Mouse (Mus musculus): ENCODE results near the gene Trat1. TPM values are rescaled to one million over a fixed set of nuclear protein-coding genes. Genes with fewer than 3 reads are reported as not detected.

Trat1 gene
- polyA plus RNA-seq, 1 experiment from 2014 or later: 0.20 TPM

DNA sequence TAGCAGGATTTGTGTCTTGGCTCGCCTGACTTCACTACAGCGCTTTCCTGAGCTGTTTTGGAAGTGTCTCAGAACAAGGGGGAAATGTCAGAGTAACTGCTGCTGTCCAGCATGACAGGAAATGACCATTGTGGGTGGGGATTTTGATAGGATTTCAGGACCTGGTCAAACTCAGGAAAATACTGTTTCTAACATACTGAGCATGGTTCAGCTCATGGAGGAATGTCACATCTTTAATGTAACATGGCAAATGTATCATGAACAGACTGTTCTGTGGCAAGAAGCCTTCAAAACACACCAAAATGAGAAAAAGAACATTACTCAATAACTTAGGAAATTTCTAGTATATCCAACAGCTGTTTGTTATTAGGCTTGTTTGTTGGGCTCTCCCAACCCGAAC lies 52.1 kb downstream of the Trat1 start:
- Histone ChIP-seq H3K4me1 (replicated peaks) (no peaks in the 10 kb centered on the region; the same call in 1 of the 2 replicates), H3K36me3 (no peaks in the 10 kb centered on the region), H3K27me3 (no peaks in the 10 kb centered on the region), H3K27ac (no peak overlapping the region), H3K4me2 (no peak overlapping the region), H3K9me3 (replicated peaks) (no peaks in the 10 kb centered on the region), H3K4me3 (no peak overlapping the region), H3K9ac (no peak overlapping the region)
- 60% methylated on average over 3 of the region's 3 CpGs for WGBS
- no peak for ATAC-seq (replicated peaks; ENCODE audit: insufficient number of reproducible peaks, insufficient read depth, low FRiP score, low read depth)

DNA sequence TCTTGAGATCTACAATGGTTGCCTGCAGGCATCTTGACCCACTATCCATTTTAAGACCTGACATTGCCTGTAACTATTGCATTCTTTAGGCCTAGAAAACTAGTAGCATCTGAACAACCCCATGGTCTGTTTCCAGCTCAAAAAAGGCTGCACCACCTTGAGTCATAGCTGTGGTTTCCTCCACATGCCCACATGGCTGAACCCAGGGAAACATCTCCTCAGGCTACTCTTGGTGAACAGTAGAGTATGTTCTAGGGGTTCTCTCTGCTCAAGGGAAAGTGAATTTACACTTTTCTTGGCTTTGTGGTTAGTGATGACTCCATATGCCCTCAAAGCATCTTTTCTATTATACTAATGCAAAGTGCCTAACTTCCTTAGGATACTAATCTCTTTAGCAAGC lies 55.5 kb downstream of the Trat1 start:
- no peaks in the 10 kb centered on the region for H3K9me3 ChIP-seq (replicated peaks)
- no peak overlapping the region for H3K4me3 ChIP-seq
- H3K4me1 ChIP-seq (replicated peaks): no peaks in the 10 kb centered on the region
- no peak overlapping the region for H3K4me2 ChIP-seq
- no peak overlapping the region for H3K27ac ChIP-seq
- ATAC-seq (replicated peaks; ENCODE audit: insufficient number of reproducible peaks, insufficient read depth, low FRiP score, low read depth): no peak
- no peak overlapping the region for H3K9ac ChIP-seq
- H3K27me3 ChIP-seq: no peaks in the 10 kb centered on the region
- H3K36me3 ChIP-seq: no peaks in the 10 kb centered on the region

DNA sequence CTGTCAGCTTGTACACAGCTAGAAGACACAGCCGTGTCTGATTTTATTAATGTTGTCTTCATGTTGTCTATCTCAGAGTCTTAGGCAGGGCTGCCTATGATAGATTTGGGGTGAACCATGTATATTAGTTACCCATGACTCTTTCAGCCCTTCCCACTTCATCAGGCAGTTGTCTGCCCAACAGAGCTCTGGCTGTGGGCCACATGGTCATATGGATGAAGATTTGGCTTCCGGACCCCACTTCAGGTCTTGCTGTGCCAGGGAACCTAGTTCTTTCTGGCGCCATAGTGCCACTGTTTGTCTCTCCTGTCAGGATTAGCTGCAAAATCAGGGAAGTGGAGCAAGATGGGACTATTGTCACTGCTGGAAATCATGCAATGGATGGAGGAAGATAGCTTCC lies 69.9 kb downstream of the Trat1 start:
- no peaks in the 10 kb centered on the region for H3K9me3 ChIP-seq (replicated peaks)
- H3K27me3 ChIP-seq: no peaks in the 10 kb centered on the region
- H3K4me1 ChIP-seq (replicated peaks): no peaks in the 10 kb centered on the region
- ATAC-seq (replicated peaks; ENCODE audit: insufficient number of reproducible peaks, insufficient read depth, low FRiP score, low read depth): no peak
- H3K9ac ChIP-seq: no peak overlapping the region
- WGBS: 87% methylated on average over 3 of the region's 3 CpGs
- no peak overlapping the region for H3K4me3 ChIP-seq
- H3K36me3 ChIP-seq: no peaks in the 10 kb centered on the region
- H3K4me2 ChIP-seq: no peak overlapping the region
- H3K27ac ChIP-seq: no peak overlapping the region

Other genes starting within 250 kb of the Trat1 start
- gene Retnlb, start 44.8 kb upstream of the Trat1 start, polyA plus RNA-seq (2015; fragmentation: Nextera tagmentation; extraction: Ambion mirVana): not detected in 2 replicates
- gene Retnla, start 70.5 kb upstream of the Trat1 start, polyA plus RNA-seq (2015; fragmentation: Nextera tagmentation; extraction: Ambion mirVana): 0.23 and 1.2 TPM in 2 replicates
- gene Retnlg, start 100.6 kb upstream of the Trat1 start, polyA plus RNA-seq (2015; fragmentation: Nextera tagmentation; extraction: Ambion mirVana): 1.1 TPM in 2 replicates
- 14.9 and 15.4 TPM in 2 replicates for gene Dzip3, start 222.1 kb upstream of the Trat1 start, polyA plus RNA-seq (2015; fragmentation: Nextera tagmentation; extraction: Ambion mirVana)
- 18.2 and 19.3 TPM in 2 replicates for gene Cip2a, start 222.2 kb upstream of the Trat1 start, polyA plus RNA-seq (2015; fragmentation: Nextera tagmentation; extraction: Ambion mirVana)

Data from heart, embryonic 15.5 days (tissue).